Mouse (Mus musculus): ENCODE results near the gene Rce1.

DNA sequence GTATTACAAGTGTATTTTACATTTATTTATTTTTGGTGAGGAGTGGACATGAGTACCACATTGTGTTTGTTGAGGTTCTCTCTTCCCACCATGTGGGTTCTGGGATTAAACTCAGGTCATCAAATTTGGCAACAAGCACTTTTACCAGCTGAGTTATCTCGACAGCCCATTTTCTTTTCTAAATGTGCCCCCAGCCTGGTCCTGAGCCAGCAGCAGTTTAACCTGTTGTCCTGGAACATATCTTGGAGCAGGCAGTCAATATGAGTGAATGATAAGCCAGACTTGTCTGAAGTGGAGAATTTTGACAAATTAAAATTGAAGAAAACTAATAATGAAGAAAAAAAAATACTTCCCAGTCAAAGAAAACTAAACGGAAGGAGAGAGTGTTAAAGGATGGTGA lies 29.4 kb downstream of the Rce1 start:
- TF ChIP-seq POLR2A (IDR thresholded peaks at IDR 0.05; ENCODE audit: low read depth, low read length) = no peak
- no peak for TF ChIP-seq CTCF (IDR thresholded peaks at IDR 0.05; ENCODE audit: extremely low read depth, insufficient read depth, insufficient read length, insufficient replicate concordance)

Measured in spleen, adult 2 months (tissue).